Mouse (Mus musculus) liver, embryonic 13.5 days (tissue): ENCODE measurements around the gene L3mbtl4. TPM values are rescaled to one million over a fixed set of nuclear protein-coding genes. Genes with fewer than 3 reads are reported as not detected.

ENCODE experiments used
- ATAC-seq: fragments of 200-750 bp; cut with Nextera tagmentation; 2 replicates; pipeline ENCODE4 v1.8.0; 2017; ENCODE audit warnings: low read depth, mild to moderate bottlenecking, moderate number of reproducible peaks, moderate library complexity
- DNase-seq: peaks from one replicate; pipeline ENCODE4 v3.0.0; 2022
- H3K27ac ChIP-seq: fragments of 300-500 bp; sonication (generic); 2 replicates; pipeline ENCODE4 v1.5.1; 2015; ENCODE audit warnings: moderate library complexity, mild to moderate bottlenecking, inconsistent platforms
- H3K27me3 ChIP-seq: fragments of 300-500 bp; sonication (generic); 2 replicates; pipeline ENCODE4 v1.6.1; 2015; ENCODE audit warnings: mild to moderate bottlenecking, inconsistent platforms
- H3K36me3 ChIP-seq: fragments of 300-500 bp; sonication (generic); 2 replicates; pipeline ENCODE4 v1.6.1; 2015; ENCODE audit warnings: mild to moderate bottlenecking, inconsistent platforms
- H3K4me1 ChIP-seq: fragments of 300-500 bp; sonication (generic); replicated peaks from 2 replicates; pipeline ENCODE4 v1.6.1; 2015; ENCODE audit warnings: inconsistent platforms
- H3K4me2 ChIP-seq: fragments of 300-500 bp; sonication (generic); 2 replicates; pipeline ENCODE4 v1.6.1; 2015; ENCODE audit warnings: inconsistent platforms, mild to moderate bottlenecking, moderate library complexity
- H3K4me3 ChIP-seq: fragments of 300-500 bp; sonication (generic); replicated peaks from 2 replicates; pipeline ENCODE4 v1.5.1; 2015; ENCODE audit warnings: mild to moderate bottlenecking, inconsistent platforms
- H3K9ac ChIP-seq: fragments of 300-500 bp; sonication (generic); 2 replicates; pipeline ENCODE4 v1.6.1; 2015; ENCODE audit warnings: mild to moderate bottlenecking, inconsistent platforms
- H3K9me3 ChIP-seq: fragments of 300-500 bp; sonication (generic); replicated peaks from 2 replicates; pipeline ENCODE4 v1.6.1; 2016; ENCODE audit warnings: inconsistent platforms
- WGBS: fragments of 180-500 bp; shearing (Covaris S2); methylation state at CpG from one replicate; pipeline ENCODE4 v1.1.7; 2015; ENCODE audit not compliant: insufficient replicate concordance; 5-methylcytosine and 5-hydroxymethylcytosine counted together
- polyA plus RNA-seq: library from polyadenylated mRNA; unstranded; fragments of >200 nt; fragmentation: Nextera tagmentation; extraction: Ambion mirVana; gene quantifications from 2 replicates; pipeline ENCODE4 v1.2.1, GENCODE M21; 2015

Gene L3mbtl4
- polyA plus RNA-seq, 1 experiment from 2014 or later: not detected

DNA sequence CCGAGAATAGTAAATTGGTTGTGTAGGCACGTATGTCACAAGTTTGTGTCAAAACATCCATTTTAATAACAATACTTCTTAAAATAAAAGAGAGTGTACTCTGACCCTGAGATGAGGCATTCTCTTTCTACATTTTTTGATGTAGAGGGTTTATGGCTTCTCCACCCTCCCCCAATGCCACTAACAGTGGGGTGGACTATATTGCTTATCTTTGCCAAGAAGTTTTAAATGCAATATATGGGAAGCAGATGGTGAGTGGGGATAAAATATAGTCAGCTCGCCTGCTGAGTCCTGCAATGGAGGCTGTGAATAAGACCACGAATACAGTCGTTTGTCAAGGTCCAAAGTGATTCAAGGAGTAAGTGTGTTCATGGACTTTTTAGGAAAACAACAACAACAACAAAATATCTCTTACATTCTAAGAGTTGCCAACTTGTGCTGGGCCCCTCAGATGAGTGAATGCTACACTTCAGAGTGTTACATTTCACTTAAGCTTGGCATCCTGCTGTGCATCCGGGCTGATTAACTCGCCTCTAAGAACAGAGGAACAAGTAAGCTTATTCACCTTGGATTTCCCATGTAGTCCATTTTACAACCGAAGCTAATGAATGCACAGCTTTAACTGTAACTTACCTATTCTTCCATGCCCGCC lies 18.2 kb downstream of the L3mbtl4 start:
- Histone ChIP-seq H3K4me3 (no peak overlapping the region), H3K4me2 (no peak overlapping the region), H3K27ac (no peak overlapping the region), H3K27me3 (no peaks in the 10 kb centered on the region), H3K9me3 (0 out of 2 replicates have a peak, but pooled peaks cover 4% of the 10 kb centered on the region), H3K4me1 (no peaks in the 10 kb centered on the region), H3K9ac (no peak overlapping the region), H3K36me3 (no peaks in the 10 kb centered on the region)
- ATAC-seq: no peak
- 55% methylated on average over 9 of the region's 9 CpGs for WGBS
- DNase-seq: no peak

DNA sequence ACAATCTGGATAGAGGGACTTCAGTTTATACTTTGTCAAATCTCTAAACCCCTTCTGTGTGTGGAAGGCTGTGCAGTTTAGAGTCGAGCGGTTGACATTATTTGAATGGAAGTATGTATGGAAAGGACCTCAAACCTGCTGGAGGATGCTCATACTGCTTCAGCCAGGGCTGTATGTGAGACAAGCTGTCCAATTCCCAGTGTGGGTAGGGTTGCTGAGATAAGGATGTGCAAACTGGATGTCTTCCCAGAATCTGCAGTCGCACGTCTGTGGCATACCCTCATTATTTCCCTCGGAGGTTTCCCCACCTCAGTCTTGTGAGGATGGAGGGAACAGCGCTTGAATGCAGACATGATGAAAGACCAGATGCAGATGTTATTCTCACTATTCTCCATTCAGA lies 34.8 kb downstream of the L3mbtl4 start:
- ATAC-seq: no peak
- no peak for DNase-seq
- Histone ChIP-seq H3K4me3 (no peak overlapping the region), H3K9me3 (no peaks in the 10 kb centered on the region), H3K27ac (no peak overlapping the region), H3K36me3 (no peaks in the 10 kb centered on the region), H3K4me1 (no peaks in the 10 kb centered on the region), H3K4me2 (no peak overlapping the region), H3K27me3 (no peaks in the 10 kb centered on the region), H3K9ac (no peak overlapping the region)
- 79% methylated on average over 6 of the region's 6 CpGs for WGBS

DNA sequence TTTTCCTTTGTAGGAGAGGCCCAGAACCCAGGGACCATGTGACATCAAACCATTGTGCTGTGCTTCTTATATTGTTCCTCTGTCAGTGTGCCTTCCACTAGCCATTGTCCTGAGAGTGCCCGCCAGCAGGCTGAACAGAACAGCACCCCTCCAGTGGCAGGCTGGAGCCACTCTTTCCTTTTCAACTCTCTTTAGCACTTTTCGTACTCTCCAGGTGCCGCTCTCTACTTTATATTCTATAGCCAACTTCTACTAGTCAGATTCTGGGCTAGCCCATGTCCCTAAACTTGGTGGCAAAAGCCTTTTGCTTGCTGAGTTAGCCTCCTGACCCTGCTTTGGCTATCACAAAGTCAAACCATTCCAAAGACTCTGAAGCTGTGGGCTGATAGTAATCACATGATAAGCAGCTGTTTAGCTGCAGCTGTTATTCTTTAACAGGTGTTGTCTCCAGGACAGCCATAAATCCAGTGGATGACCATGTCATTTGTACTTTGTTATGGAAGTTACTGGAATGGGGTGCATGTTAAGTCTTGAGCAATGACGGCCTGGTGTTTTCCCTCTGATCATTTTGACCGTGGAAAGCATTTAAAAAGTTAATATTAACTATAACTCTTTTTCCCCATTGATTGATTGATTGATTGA lies 38.8 kb downstream of the L3mbtl4 start:
- Histone ChIP-seq H3K27me3 (no peaks in the 10 kb centered on the region), H3K4me2 (no peak overlapping the region), H3K9ac (no peak overlapping the region), H3K4me3 (no peak overlapping the region), H3K36me3 (no peaks in the 10 kb centered on the region), H3K9me3 (no peaks in the 10 kb centered on the region), H3K27ac (no peak overlapping the region), H3K4me1 (no peaks in the 10 kb centered on the region)
- no peak for DNase-seq
- ATAC-seq: no peak
- WGBS: 63% methylated on average over 5 of the region's 5 CpGs

DNA sequence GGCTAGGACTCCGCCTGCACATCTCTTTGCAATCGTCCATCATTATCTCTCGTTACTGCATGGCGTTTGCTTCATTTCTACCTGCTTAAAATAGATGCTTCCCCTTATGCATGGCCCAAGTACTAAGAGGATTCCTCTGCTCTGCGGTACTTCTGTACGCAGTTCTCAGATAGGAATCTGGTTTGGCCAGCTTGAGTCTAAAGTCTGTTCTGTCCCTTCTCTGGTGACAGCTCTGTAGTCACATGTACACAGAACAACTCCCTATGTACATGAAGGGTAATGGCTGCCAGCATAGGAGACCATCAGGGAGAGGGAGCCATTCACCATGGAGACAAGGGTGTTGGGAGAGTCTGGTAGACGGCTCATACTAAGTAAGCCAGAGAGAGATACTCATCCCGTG lies 47.3 kb downstream of the L3mbtl4 start:
- no peak overlapping the region for H3K4me3 ChIP-seq
- 72% methylated on average over 8 of the region's 8 CpGs for WGBS
- no peak overlapping the region for H3K4me2 ChIP-seq
- H3K9ac ChIP-seq: no peak overlapping the region
- no peaks in the 10 kb centered on the region for H3K27me3 ChIP-seq
- no peak overlapping the region for H3K27ac ChIP-seq
- no peak for DNase-seq
- no peaks in the 10 kb centered on the region for H3K36me3 ChIP-seq
- no peak for ATAC-seq
- no peaks in the 10 kb centered on the region for H3K9me3 ChIP-seq
- no peaks in the 10 kb centered on the region for H3K4me1 ChIP-seq

DNA sequence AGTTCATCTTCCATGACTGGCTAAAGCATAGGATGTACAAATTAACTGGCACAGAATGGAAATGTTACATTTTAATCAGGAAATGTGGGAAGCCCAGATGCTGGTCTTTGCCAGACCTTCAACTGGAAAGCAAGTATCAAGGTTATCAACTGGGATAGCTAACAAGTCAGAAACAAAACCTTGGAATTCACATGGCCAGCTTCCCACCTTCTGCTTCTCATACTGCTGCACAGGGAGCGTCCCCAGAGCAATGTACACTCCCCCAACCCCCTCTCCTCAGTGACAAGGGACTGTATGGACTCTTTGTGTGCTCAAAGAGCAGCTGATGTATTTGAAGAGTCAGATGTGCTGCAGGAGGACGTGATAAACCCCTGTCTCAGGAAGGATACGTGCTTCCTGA lies 49.0 kb downstream of the L3mbtl4 start:
- Histone ChIP-seq H3K4me3 (no peak overlapping the region), H3K9me3 (no peaks in the 10 kb centered on the region), H3K4me2 (no peak overlapping the region), H3K4me1 (no peaks in the 10 kb centered on the region), H3K36me3 (no peaks in the 10 kb centered on the region), H3K9ac (no peak overlapping the region), H3K27ac (no peak overlapping the region), H3K27me3 (no peaks in the 10 kb centered on the region)
- no peak for DNase-seq
- 50% methylated on average over 3 of the region's 3 CpGs for WGBS
- ATAC-seq: no peak

DNA sequence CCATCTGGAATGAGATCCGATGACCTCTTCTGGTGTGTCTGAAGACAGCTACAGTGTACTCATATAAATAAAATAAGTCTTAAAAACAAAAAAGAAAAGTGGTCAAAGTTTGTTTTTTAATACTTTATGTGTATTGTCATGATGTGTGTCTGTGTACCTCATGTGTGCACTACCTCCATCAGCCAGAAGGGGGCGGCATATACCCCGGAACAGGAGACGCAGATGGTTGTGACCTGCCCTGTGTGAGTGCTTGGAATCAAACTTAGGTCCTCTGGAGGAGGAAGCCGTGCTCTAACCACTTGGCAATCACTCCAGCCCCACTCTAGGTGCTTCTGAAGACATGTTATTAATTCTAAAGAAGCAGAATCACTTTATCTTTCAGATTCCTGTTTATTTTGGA lies 58.6 kb downstream of the L3mbtl4 start:
- no peak overlapping the region for H3K4me3 ChIP-seq
- H3K36me3 ChIP-seq: no peaks in the 10 kb centered on the region
- WGBS: 65% methylated on average over 5 of the region's 5 CpGs
- ATAC-seq: no peak
- no peaks in the 10 kb centered on the region for H3K4me1 ChIP-seq
- DNase-seq: no peak
- no peaks in the 10 kb centered on the region for H3K27me3 ChIP-seq
- no peak overlapping the region for H3K27ac ChIP-seq
- no peak overlapping the region for H3K4me2 ChIP-seq
- no peak overlapping the region for H3K9ac ChIP-seq
- peaks cover 3% of the 10 kb centered on the region; the same call in 1 of the 2 replicates for H3K9me3 ChIP-seq

DNA sequence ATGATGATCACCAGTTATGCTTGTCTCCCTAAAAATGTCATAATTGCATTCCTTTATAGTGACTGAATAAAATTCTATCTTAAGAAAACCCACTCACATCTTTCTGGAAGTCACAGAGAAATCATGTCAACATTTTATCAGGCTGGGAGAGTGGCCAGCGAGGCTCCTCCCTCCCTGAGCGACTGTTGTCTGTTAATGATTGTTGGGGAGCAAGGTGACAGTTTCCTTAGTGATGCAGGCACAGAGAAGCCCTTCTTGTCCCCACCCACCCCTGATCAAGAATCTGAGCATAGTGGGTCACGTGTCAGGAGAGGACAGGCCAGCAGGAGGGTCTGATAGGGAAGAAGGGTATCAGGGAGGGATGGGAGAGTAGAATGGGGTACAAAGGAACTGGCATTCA lies 59.8 kb downstream of the L3mbtl4 start:
- H3K4me2 ChIP-seq: no peak overlapping the region
- WGBS: 60% methylated on average over 3 of the region's 3 CpGs
- no peak overlapping the region for H3K4me3 ChIP-seq
- no peak overlapping the region for H3K27ac ChIP-seq
- H3K27me3 ChIP-seq: no peaks in the 10 kb centered on the region
- no peak overlapping the region for H3K9ac ChIP-seq
- H3K4me1 ChIP-seq: no peaks in the 10 kb centered on the region
- H3K9me3 ChIP-seq: peaks cover 3% of the 10 kb centered on the region; the same call in 1 of the 2 replicates
- ATAC-seq (no peak), DNase-seq (no peak)
- H3K36me3 ChIP-seq: no peaks in the 10 kb centered on the region

DNA sequence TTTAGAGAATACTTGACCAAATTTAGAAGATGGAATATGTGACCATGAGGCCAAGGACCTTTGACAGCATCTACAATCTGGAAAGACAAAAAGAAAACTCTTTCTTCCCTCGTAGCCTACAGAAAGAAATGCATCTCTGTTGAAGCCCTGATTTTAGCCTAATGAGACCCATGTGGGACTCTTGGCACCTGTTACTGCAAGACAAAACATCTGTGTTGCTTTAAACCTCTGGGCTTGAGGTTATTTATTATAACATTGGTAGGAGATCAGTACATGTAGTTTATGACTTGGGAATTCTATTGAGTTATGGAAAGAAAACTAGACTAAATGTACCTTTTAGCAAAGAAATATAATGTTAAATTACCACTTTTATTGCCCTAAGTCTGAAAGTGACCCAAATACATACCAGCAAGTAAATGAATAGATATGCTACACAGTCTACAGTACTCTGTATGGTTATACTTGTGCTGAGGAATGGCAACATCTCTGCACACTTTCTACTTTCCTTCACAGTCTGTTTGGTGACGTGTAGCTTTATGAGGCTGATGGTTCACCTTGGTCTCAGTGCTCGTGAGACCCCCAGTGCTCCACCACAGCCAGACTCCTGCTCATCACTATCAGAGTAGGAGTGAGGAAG lies 65.4 kb downstream of the L3mbtl4 start:
- H3K9ac ChIP-seq: no peak overlapping the region
- no peak for ATAC-seq
- no peak overlapping the region for H3K4me3 ChIP-seq
- H3K4me1 ChIP-seq: no peaks in the 10 kb centered on the region
- no peak for DNase-seq
- WGBS: 48% methylated on average over 3 of the region's 3 CpGs
- H3K36me3 ChIP-seq: no peaks in the 10 kb centered on the region
- H3K27ac ChIP-seq: no peak overlapping the region
- H3K4me2 ChIP-seq: no peak overlapping the region
- H3K27me3 ChIP-seq: no peaks in the 10 kb centered on the region
- H3K9me3 ChIP-seq: no peaks in the 10 kb centered on the region

DNA sequence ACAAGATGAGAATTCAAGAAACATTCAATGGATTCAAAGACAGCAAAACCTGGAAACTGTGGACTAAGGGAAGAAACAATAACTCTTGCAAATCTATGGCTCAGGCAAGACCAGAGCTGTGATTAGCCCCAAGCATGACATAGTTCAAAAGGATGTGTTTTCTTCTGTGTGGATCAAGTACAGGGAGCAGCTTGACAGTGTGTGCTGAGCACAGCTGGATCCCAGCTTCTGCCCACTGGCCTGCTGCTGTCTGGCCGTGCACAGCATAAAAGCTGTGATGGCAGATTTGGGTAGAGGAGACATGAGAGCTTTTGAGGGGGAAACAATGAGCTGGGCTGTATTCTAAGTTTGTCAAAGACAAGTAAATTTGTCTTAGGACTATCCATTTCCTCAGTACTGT lies 84.1 kb downstream of the L3mbtl4 start:
- H3K9me3 ChIP-seq: no peaks in the 10 kb centered on the region
- H3K27ac ChIP-seq: no peak overlapping the region
- no peaks in the 10 kb centered on the region for H3K4me1 ChIP-seq
- H3K27me3 ChIP-seq: no peaks in the 10 kb centered on the region
- H3K36me3 ChIP-seq: no peaks in the 10 kb centered on the region
- ATAC-seq (no peak), DNase-seq (no peak)
- WGBS: 54% methylated on average over 1 of the region's 1 CpGs
- no peak overlapping the region for H3K4me2 ChIP-seq
- no peak overlapping the region for H3K9ac ChIP-seq
- no peak overlapping the region for H3K4me3 ChIP-seq

DNA sequence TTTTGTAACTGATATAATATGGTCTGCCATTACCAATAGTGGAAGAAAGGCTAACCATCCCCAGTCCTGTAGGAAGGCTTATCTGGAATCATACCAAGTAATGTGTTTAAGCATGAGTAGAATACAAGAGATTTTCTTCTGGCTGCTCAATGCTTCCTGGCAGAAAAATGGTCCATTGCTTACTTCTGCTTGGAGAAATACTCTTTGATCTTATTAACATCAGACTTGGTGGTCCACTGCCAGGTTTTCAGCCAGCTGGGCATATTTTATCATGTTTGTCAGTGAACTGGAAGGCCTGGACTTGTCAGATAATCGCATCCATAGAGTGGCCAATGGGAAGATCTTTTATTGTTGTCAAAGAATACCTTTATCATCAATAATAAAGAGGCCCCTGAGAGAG lies 97.5 kb downstream of the L3mbtl4 start:
- Histone ChIP-seq H3K9me3 (no peaks in the 10 kb centered on the region), H3K36me3 (no peaks in the 10 kb centered on the region), H3K27me3 (no peaks in the 10 kb centered on the region), H3K27ac (no peak overlapping the region), H3K9ac (no peak overlapping the region), H3K4me3 (no peak overlapping the region), H3K4me2 (no peak overlapping the region), H3K4me1 (no peaks in the 10 kb centered on the region)
- no peak for DNase-seq
- 63% methylated on average over 1 of the region's 1 CpGs for WGBS
- no peak for ATAC-seq

DNA sequence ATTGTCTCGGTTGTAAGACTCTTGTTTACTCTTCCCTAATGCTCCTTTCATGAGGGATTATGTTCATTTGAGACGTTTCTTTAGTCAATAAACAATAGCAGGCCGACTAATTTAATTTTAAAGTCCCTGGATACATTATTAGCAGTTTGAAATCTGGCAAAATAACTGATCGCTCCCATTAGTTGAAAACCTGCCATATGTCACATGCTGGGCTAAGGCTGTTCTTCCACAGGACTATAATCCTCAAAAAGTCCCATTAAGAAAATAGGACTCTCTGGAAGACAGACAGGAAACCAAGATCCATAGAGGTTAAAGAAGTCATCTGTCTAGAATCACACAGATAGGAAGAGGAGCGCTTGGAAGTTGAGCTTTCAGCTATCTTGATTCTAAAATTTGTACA lies 114.9 kb downstream of the L3mbtl4 start:
- ATAC-seq (no peak), DNase-seq (no peak)
- Histone ChIP-seq H3K4me2 (no peak overlapping the region), H3K9me3 (no peaks in the 10 kb centered on the region), H3K27ac (no peak overlapping the region), H3K9ac (no peak overlapping the region), H3K36me3 (no peaks in the 10 kb centered on the region), H3K4me1 (no peaks in the 10 kb centered on the region), H3K4me3 (no peak overlapping the region), H3K27me3 (no peaks in the 10 kb centered on the region)
- 49% methylated on average over 5 of the region's 5 CpGs for WGBS

DNA sequence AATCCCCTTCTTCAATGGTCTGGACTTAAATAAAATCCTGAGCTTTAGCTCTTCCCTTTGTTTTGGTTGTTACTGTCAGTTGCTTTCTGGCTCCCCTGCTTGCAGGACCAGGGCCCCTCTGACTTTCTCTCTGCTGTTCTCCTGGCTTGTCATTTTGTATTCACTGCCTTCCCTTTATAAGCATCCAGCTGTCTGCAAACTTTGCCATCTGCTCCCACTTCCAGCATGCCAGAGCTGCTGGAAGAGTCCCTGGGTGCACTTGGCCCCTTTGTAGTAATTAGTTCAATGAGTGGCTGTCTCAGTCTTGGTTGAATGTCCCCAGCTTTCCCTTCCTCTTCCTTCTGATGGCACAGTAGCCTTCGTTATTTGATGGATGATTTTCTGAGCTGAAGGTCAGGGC lies 132.4 kb downstream of the L3mbtl4 start:
- no peak overlapping the region for H3K4me2 ChIP-seq
- no peaks in the 10 kb centered on the region for H3K4me1 ChIP-seq
- no peak overlapping the region for H3K27ac ChIP-seq
- ATAC-seq (no peak), DNase-seq (no peak)
- no peak overlapping the region for H3K4me3 ChIP-seq
- no peak overlapping the region for H3K9ac ChIP-seq
- no peaks in the 10 kb centered on the region for H3K27me3 ChIP-seq
- WGBS: 37% methylated on average over 1 of the region's 1 CpGs
- no peaks in the 10 kb centered on the region for H3K36me3 ChIP-seq
- no peaks in the 10 kb centered on the region for H3K9me3 ChIP-seq
